Mouse (Mus musculus): ENCODE results near the gene Gnl3. TPM values are rescaled to one million over a fixed set of nuclear protein-coding genes. Genes with fewer than 3 reads are reported as not detected.

The Gnl3 gene
- 81.4 and 89.4 TPM in 2 replicates for polyA plus RNA-seq (2015; fragmentation: Nextera tagmentation; extraction: Ambion mirVana)

DNA sequence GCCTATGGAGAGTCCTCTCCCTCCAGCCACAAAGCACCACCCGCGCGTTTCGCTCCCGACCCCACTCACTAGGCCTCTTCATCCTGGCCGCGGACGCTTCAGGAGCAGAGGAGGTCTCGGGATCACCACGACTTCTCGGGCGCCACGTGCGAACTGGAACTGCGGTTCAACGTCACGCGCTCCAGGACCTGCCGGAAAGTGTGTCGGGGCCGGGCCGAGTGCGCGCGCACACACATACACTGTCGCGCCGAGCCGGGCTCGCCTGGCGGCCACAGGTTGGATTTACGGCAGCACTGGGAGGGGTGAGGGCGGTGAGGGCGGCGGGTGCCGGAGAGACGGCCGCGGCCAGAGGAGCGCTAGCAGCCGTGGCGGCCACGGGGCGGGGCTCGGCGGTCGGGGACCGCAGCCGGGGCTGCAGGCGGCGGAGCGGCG is at the start of gene Gnl3, which contains the start of gene Pbrm1:
Gnl3 (minus strand) TSS at position 293 of the 432 bp plus-strand sequence.
Pbrm1 (plus strand) TSS at position 279 of the 432 bp plus-strand sequence.
- Histone ChIP-seq H3K9ac (peak within 1 kb of the TSS; percentile 96), H3K27ac (peak within 1 kb of the TSS; percentile 99), H3K9me3 (no peaks in the 10 kb centered on the region), H3K4me3 (peak within 1 kb of the TSS; percentile 74), H3K4me1 (peaks cover 21% of the 10 kb centered on the region), H3K27me3 (no peaks in the 10 kb centered on the region), H3K4me2 (peak within 1 kb of the TSS; percentile 68), H3K36me3 (peaks cover 46% of the 10 kb centered on the region)
- 0% methylated on average over 32 of the region's 53 CpGs for WGBS
- ATAC-seq (ENCODE audit: borderline replicate concordance, extremely low read depth, low FRiP score, low TSS enrichment), result peak; percentile 94

DNA sequence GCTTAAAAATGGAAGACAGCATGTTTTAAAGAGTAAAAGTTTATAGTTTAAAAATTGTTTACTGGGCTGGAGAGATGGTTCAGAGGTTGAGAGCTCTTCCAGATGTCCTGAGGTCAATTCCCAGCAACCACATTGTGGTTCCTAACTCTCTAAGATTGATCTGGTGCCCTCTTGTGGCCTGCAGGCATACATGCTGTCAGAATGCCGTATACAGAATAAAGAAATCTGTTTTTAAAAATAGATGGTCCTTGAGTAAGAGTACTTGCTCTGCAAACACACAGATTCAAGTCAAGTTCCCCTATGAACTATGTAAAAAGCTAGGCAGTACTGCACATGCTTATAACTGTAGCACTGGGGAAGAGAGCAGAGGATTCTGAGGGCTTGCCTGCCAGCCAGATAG is 43.3 kb upstream of the Gnl3 start:
- no peak overlapping the region for H3K9ac ChIP-seq
- H3K9me3 ChIP-seq, result no peaks in the 10 kb centered on the region
- H3K4me3 ChIP-seq, result no peak overlapping the region
- H3K36me3 ChIP-seq, result peaks cover 67% of the 10 kb centered on the region
- H3K27me3 ChIP-seq, result no peaks in the 10 kb centered on the region
- H3K4me2 ChIP-seq, result no peak overlapping the region
- ATAC-seq (ENCODE audit: borderline replicate concordance, extremely low read depth, low FRiP score, low TSS enrichment), result no peak
- 55% methylated on average over 1 of the region's 1 CpGs for WGBS
- H3K4me1 ChIP-seq, result no peaks in the 10 kb centered on the region
- no peak overlapping the region for H3K27ac ChIP-seq

DNA sequence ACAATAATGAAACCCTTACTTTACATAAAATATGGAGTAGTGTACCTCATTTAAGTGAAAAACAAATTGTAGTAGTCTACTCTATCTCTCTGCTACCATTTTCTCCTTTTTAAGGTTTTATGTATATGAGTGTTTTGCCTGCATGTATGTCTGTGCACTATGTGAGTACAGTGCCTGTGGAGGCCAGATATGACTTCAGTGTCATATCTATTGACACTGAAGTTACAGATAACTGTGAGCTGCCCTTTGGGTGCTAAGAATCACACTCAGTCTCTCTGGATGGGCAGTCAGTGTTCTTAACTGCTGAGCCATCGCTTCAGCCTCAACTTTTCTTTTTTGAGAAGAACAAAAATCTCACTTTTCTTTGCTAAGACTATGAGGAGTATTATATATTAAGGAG is 26.9 kb upstream of the Gnl3 start:
- Histone ChIP-seq H3K9me3 (no peaks in the 10 kb centered on the region), H3K4me3 (no peak overlapping the region), H3K9ac (no peak overlapping the region), H3K27me3 (no peaks in the 10 kb centered on the region), H3K36me3 (peaks cover 71% of the 10 kb centered on the region), H3K4me1 (no peaks in the 10 kb centered on the region), H3K27ac (no peak overlapping the region), H3K4me2 (no peak overlapping the region)
- 98% methylated on average over 1 of the region's 1 CpGs for WGBS
- ATAC-seq (ENCODE audit: borderline replicate concordance, extremely low read depth, low FRiP score, low TSS enrichment), result no peak

DNA sequence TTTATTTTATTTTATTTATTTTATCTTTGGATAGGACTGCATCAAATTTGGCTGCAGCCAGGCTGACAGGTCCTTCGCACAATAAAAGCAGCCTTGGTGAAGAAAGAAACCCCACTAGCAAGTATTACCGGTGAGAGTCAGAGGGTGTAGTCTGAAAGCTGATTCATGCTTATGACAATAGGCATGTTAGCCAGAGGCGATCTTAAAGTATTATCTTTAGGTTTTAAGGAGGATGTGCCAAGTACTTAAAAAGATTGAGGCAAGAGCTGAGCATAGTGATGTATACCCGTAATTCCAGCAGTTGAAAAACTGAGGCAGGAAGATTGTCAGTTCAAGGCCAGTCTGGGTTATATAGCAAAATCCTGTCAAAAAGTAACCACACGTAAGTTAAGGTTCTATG is 26.3 kb upstream of the Gnl3 start:
- no peaks in the 10 kb centered on the region for H3K9me3 ChIP-seq
- no peak for ATAC-seq (ENCODE audit: borderline replicate concordance, extremely low read depth, low FRiP score, low TSS enrichment)
- no peak overlapping the region for H3K4me2 ChIP-seq
- WGBS, result 89% methylated on average over 5 of the region's 5 CpGs
- H3K9ac ChIP-seq, result no peak overlapping the region
- H3K27ac ChIP-seq, result no peak overlapping the region
- peaks cover 68% of the 10 kb centered on the region for H3K36me3 ChIP-seq
- H3K4me3 ChIP-seq, result no peak overlapping the region
- H3K27me3 ChIP-seq, result no peaks in the 10 kb centered on the region
- no peaks in the 10 kb centered on the region for H3K4me1 ChIP-seq

DNA sequence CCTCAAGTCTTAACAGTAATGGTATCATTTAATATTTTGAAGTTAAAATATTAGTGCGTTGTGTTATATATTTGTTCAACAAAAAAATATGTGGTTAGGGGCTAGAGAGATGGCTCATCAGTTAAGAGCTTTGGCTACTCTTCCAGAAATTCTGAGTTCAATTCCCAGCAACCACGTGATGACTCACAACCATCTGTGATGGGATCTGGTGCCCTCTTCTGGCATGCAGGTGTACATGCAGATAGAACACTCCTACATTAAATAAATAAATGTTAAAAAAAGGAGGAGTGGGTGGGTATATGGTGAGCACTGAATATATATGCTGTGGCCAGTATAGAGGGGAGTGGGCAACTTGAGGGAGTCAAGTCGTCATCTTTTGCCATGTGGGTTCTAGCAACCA is 6.8 kb upstream of the Gnl3 start:
- no peaks in the 10 kb centered on the region for H3K27me3 ChIP-seq
- H3K36me3 ChIP-seq, result peaks cover 66% of the 10 kb centered on the region
- no peaks in the 10 kb centered on the region for H3K9me3 ChIP-seq

DNA sequence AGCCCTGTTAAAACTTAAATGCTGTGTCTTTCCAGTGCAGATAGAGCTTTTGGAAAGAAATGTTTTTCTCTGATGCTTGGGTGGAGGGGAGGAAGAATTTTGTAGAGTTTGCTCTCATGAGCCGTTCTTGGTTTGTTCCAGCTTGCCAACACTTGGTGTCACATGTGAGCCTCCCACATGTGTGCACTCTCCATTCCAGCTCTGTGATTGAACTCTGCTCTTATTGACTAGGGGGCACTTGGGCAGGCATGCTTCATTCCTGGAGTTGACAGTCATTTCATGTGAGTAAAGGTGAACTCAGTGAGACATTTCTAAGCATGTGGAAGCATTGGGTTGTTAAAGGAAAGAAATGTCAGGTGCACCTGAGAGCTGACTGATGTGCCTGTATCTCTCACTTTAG is 3.6 kb upstream of the Gnl3 start:
- no peak overlapping the region for H3K9ac ChIP-seq
- WGBS, result 34% methylated on average over 1 of the region's 1 CpGs
- H3K4me3 ChIP-seq, result no peak overlapping the region
- ATAC-seq (ENCODE audit: borderline replicate concordance, extremely low read depth, low FRiP score, low TSS enrichment), result no peak
- H3K27ac ChIP-seq, result no peak overlapping the region
- peaks cover 42% of the 10 kb centered on the region for H3K36me3 ChIP-seq
- no peaks in the 10 kb centered on the region for H3K27me3 ChIP-seq
- peaks cover 15% of the 10 kb centered on the region for H3K4me1 ChIP-seq
- H3K9me3 ChIP-seq, result no peaks in the 10 kb centered on the region
- H3K4me2 ChIP-seq, result no peak overlapping the region

More for the DNA sequence above, 6.8 kb upstream of the Gnl3 start:
- Histone ChIP-seq H3K4me2 (no peak overlapping the region), H3K9ac (no peak overlapping the region), H3K4me1 (peaks cover under 1% of the 10 kb centered on the region; the same call in 1 of the 2 replicates), H3K4me3 (no peak overlapping the region), H3K27ac (no peak overlapping the region)
- WGBS, result 76% methylated on average over 3 of the region's 3 CpGs
- no peak for ATAC-seq (ENCODE audit: borderline replicate concordance, extremely low read depth, low FRiP score, low TSS enrichment)

DNA sequence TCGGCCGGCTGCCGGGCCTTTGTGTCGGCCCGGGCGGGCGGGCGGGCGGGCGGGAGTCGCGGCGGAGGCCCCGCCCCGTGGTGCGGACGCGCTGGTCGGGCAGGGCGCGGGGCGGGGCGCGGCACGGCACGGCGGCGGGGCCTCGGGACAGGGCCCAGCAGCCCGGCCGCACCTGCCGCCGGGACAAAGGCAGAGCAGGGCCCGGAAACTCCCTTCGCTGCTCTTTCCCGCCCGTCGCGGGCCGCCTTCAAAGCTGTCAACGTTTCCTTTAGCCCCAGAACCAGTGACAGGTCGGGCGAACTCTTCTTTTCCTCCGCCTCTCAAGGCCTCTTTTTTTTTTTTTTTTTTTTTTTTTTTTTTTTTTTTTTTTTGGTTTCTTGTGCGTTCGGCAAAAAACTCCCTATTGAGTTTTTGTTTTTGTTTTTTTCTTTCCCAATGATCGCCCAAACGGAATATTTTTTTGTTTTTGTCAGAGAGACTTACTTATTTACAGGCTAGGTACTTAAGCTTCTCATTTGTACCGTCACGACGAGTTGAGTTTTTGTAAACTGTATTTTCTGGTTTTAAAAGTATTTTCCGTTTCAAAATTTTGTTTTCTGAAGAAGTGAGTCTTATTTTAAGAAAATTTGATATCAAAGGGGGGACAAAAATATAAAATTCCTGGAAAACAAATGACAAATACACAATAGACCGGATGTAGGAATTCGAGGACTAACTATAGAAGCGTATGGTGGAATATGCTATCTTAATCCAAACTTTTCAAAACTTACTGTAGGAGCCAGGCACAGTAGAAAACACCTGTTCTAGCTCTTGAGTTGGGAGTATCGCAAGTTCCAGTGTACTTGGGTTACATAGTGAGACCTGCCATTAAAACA is 616 bp upstream of the Gnl3 start:
- H3K9ac ChIP-seq, result peak overlapping the region; percentile 96
- no peaks in the 10 kb centered on the region for H3K27me3 ChIP-seq
- peak overlapping the region; percentile 56 for H3K4me2 ChIP-seq
- H3K4me3 ChIP-seq, result peak overlapping the region; percentile 74
- H3K27ac ChIP-seq, result peak overlapping the region; percentile 99
- H3K4me1 ChIP-seq, result peaks cover 21% of the 10 kb centered on the region
- ATAC-seq (ENCODE audit: borderline replicate concordance, extremely low read depth, low FRiP score, low TSS enrichment), result peak; percentile 94
- no peaks in the 10 kb centered on the region for H3K9me3 ChIP-seq
- peaks cover 43% of the 10 kb centered on the region for H3K36me3 ChIP-seq
- WGBS, result 3% methylated on average over 26 of the region's 56 CpGs

DNA sequence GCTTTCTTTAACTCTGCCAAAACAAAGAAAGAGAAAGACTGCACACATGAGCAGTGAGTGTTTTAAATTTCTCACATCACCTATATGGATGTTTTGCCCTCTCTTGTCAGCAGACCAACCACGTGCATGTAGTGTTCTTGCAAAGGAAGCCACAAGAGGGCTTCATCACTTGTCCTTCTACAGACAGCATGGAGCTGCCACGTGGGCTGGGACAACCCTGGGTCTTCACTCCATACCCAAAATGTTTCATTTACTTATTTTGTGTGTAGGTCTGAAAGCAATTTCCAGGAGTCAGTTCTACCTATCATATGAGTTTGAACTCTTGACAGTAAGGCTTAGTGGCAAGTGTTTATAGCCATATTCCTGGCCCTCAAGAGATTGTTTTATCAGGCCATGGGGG is 1.1 kb downstream of the Gnl3 start:
- Histone ChIP-seq H3K27ac (no peak overlapping the region), H3K4me3 (peak overlapping the region; percentile 74), H3K4me1 (peaks cover 21% of the 10 kb centered on the region), H3K36me3 (peaks cover 51% of the 10 kb centered on the region), H3K4me2 (peak overlapping the region; percentile 68), H3K9me3 (no peaks in the 10 kb centered on the region), H3K27me3 (no peaks in the 10 kb centered on the region), H3K9ac (peak overlapping the region; percentile 96)
- no peak for ATAC-seq (ENCODE audit: borderline replicate concordance, extremely low read depth, low FRiP score, low TSS enrichment)
- 0% methylated on average over 2 of the region's 2 CpGs for WGBS

DNA sequence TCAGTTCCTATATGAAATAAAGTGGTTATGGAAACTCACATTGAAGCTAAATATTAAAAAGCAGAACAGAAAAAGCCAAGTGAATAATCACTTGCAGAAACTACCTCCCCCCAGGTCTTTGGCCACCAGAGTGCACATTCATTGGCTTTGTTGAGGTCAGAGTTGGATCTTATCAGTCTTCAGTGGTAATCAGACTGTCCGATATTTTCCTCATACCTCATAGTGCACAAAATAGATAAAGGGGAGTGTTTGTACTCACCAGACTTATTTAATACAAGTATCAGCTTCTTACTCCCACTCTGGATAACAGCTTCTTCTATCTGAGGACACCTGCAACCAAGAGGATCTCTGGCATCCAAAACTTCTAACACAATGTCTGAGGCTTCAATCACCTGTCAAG is 2.9 kb downstream of the Gnl3 start:
- H3K4me3 ChIP-seq, result no peak overlapping the region
- 62% methylated on average over 1 of the region's 1 CpGs for WGBS
- H3K9me3 ChIP-seq, result no peaks in the 10 kb centered on the region
- H3K4me1 ChIP-seq, result peaks cover 21% of the 10 kb centered on the region
- H3K27ac ChIP-seq, result no peak overlapping the region
- peaks cover 65% of the 10 kb centered on the region for H3K36me3 ChIP-seq
- H3K9ac ChIP-seq, result no peak overlapping the region
- H3K4me2 ChIP-seq, result no peak overlapping the region
- H3K27me3 ChIP-seq, result no peaks in the 10 kb centered on the region
- no peak for ATAC-seq (ENCODE audit: borderline replicate concordance, extremely low read depth, low FRiP score, low TSS enrichment)

DNA sequence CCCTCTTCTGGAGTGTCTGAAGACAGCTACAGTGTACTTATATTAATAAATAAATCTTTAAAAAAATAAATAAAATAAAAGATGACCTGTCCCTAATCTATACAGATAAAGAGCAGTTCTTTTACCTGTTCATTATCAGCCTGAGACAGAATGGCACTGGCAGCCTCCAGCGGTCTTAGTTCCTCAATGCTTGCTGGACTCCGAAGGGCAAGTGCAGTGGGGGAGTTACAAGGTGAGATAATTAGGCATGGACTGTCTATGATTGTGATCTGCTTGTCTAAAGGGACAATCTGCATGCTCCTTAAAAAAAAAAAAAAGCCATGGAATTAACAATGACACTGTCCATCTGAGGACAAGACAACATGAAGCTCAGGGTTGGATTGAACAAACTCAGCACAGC is 5.0 kb downstream of the Gnl3 start:
- Histone ChIP-seq H3K36me3 (peaks cover 84% of the 10 kb centered on the region), H3K27me3 (no peaks in the 10 kb centered on the region), H3K4me1 (peaks cover 11% of the 10 kb centered on the region), H3K4me3 (no peak overlapping the region), H3K9ac (no peak overlapping the region), H3K4me2 (no peak overlapping the region), H3K27ac (no peak overlapping the region), H3K9me3 (no peaks in the 10 kb centered on the region)
- no peak for ATAC-seq (ENCODE audit: borderline replicate concordance, extremely low read depth, low FRiP score, low TSS enrichment)
- 94% methylated on average over 2 of the region's 2 CpGs for WGBS

DNA sequence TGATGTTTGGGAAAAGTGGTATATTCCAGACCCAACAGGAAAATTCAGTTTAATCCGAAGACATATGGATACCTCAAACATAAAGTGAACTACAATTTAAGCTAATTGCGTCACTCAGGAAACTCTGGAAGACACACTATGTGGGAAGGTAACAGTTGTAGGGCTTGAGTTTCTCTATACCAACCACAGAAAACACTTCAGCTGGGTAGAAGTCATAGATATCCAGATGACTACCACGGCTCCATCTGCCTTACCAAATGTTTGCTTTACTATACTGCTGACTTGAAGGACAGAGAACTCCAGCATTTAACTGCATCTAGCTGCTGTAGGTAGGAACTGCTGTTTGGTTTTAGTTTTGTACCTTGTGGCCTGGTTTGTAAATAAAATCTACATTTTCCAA is 7.4 kb downstream of the Gnl3 start:
- Histone ChIP-seq H3K9me3 (no peaks in the 10 kb centered on the region), H3K27ac (no peak overlapping the region), H3K4me2 (no peak overlapping the region), H3K4me3 (no peak overlapping the region), H3K27me3 (no peaks in the 10 kb centered on the region), H3K4me1 (no peaks in the 10 kb centered on the region), H3K9ac (no peak overlapping the region), H3K36me3 (peaks cover 91% of the 10 kb centered on the region)
- ATAC-seq (ENCODE audit: borderline replicate concordance, extremely low read depth, low FRiP score, low TSS enrichment), result no peak
- WGBS, result 91% methylated on average over 3 of the region's 3 CpGs

DNA sequence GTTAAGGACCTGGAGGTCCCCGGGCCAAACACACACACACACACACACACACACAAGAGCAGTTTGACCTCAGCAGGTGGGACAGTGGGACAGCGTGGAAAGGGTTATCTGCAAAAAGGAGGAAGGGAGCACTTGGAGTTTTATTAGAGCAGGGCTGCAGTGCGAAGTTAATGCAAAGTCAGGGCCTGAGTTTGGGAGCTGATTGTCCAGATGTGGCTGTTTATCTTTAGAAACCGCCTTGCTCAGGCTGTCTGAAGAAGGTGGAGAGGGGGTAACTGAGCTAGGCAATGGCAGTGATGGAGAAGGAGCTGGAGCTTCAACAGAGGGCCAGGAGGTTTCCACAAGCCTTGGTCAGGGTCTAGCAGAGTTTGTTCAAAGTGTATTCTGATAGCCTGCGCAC is 12.2 kb downstream of the Gnl3 start:
- Histone ChIP-seq H3K27ac (no peak overlapping the region), H3K4me1 (peaks cover 8% of the 10 kb centered on the region), H3K4me3 (no peak overlapping the region), H3K36me3 (peaks cover 44% of the 10 kb centered on the region), H3K9me3 (no peaks in the 10 kb centered on the region), H3K9ac (no peak overlapping the region), H3K27me3 (no peaks in the 10 kb centered on the region), H3K4me2 (no peak overlapping the region)
- ATAC-seq (ENCODE audit: borderline replicate concordance, extremely low read depth, low FRiP score, low TSS enrichment), result no peak
- 73% methylated on average over 5 of the region's 5 CpGs for WGBS
